Mouse (Mus musculus): ENCODE data around the gene Dock2. TPM values are rescaled to one million over a fixed set of nuclear protein-coding genes. Genes with fewer than 3 reads are reported as not detected.

The Dock2 gene
- polyA plus RNA-seq, 1 experiment from 2014 or later = 0.66 TPM

GRCm38 (mm10) chr11:34705108-34705446, 78.6 kb downstream of the Dock2 start:
- no peak overlapping the region for H3K27ac ChIP-seq
- no peaks in the 10 kb centered on the region for H3K9me3 ChIP-seq
- no peak for ATAC-seq (ENCODE audit: low FRiP score)
- no peaks in the 10 kb centered on the region for H3K36me3 ChIP-seq (replicated peaks)
- H3K27me3 ChIP-seq = no peaks in the 10 kb centered on the region
- H3K4me1 ChIP-seq = no peaks in the 10 kb centered on the region
- WGBS = 66% methylated on average over 4 of the region's 4 CpGs
- H3K4me2 ChIP-seq = no peak overlapping the region
- no peak overlapping the region for H3K4me3 ChIP-seq (replicated peaks)
- no peak overlapping the region for H3K9ac ChIP-seq

DNA sequence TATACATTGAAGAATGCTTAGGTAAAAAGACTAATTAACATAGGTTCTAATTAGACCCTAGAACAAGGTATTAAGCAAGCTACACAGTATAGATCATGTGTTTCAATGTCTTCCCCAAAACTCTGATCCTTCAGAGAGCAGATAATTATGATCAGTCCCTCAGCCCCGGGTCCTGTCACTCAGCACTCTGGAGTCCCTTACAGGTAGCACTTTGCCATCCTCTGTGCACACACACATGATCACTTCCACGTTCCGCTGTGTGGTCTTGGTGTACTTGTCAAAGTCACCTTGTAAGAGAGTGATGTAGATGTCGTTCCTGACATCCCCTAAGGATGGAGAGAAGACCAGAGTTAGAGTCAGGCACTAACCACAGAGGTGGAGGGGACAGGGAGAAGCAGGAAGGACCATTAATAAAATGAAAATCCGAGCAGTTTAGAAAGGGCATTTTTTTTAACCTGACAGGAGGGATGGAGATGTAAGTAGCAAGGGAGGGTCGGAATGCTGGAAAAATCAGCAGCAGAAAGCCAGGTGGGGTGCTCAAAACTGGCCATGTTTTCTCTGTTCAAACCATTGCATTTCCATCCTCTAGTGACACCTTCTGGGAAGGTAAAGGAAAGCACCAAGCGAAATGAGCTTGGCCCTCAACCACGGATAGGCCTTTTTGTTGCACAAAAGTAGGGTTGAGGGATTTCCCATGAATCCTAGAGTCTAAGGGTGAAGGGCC, 79.1 kb downstream of the Dock2 start:
- Histone ChIP-seq H3K9ac (no peak overlapping the region), H3K27ac (no peak overlapping the region), H3K4me1 (no peaks in the 10 kb centered on the region), H3K4me3 (replicated peaks) (no peak overlapping the region), H3K4me2 (no peak overlapping the region), H3K36me3 (replicated peaks) (no peaks in the 10 kb centered on the region), H3K9me3 (no peaks in the 10 kb centered on the region), H3K27me3 (no peaks in the 10 kb centered on the region)
- 58% methylated on average over 8 of the region's 8 CpGs for WGBS
- no peak for ATAC-seq (ENCODE audit: low FRiP score)

- Histone ChIP-seq H3K4me1 (no peaks in the 10 kb centered on the region), H3K9ac (no peak overlapping the region), H3K4me3 (replicated peaks) (no peak overlapping the region), H3K27me3 (no peaks in the 10 kb centered on the region), H3K4me2 (no peak overlapping the region), H3K9me3 (no peaks in the 10 kb centered on the region), H3K36me3 (replicated peaks) (no peaks in the 10 kb centered on the region), H3K27ac (no peak overlapping the region)
- ATAC-seq (ENCODE audit: low FRiP score) = no peak
- 66% methylated on average over 6 of the region's 6 CpGs for WGBS
Observed at GRCm38 (mm10) chr11:34703851-34704250, 79.8 kb downstream of the Dock2 start.

DNA sequence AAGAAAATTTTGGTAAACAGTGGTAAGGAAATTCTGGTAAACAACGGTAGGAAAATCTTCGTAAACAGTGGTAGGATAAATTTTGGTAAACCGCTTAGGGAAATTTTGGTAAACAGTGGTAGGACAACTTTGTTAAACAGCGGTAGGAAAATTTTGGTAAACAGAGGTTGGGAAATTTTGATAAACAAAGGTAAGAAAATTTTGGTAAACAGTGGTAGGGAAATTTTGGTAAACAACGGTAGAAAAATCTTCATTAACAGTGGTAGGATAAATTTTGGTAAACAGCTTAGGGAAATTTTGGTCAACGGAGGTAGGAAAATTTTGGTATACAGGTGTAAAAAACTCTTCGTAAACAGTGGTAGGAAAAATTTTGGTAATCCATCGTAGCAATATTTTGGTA, 101.9 kb downstream of the Dock2 start:
- Histone ChIP-seq H3K27ac (no peak overlapping the region), H3K9ac (no peak overlapping the region), H3K4me2 (no peak overlapping the region), H3K27me3 (no peaks in the 10 kb centered on the region), H3K9me3 (no peaks in the 10 kb centered on the region), H3K4me3 (replicated peaks) (no peak overlapping the region), H3K36me3 (replicated peaks) (no peaks in the 10 kb centered on the region), H3K4me1 (no peaks in the 10 kb centered on the region)
- ATAC-seq (ENCODE audit: low FRiP score) = peak; percentile 58; the same call in 1 of the 2 replicates
- 50% methylated on average over 8 of the region's 8 CpGs for WGBS

GRCm38 (mm10) chr11:34544631-34545030, 239.1 kb downstream of the Dock2 start:
- H3K4me3 ChIP-seq (replicated peaks) = no peak overlapping the region
- H3K27me3 ChIP-seq = no peaks in the 10 kb centered on the region
- no peaks in the 10 kb centered on the region for H3K36me3 ChIP-seq (replicated peaks)
- no peak for ATAC-seq (ENCODE audit: low FRiP score)
- H3K9me3 ChIP-seq = peaks cover 7% of the 10 kb centered on the region
- H3K27ac ChIP-seq = no peak overlapping the region
- 73% methylated on average over 7 of the region's 7 CpGs for WGBS
- H3K4me2 ChIP-seq = no peak overlapping the region
- no peak overlapping the region for H3K9ac ChIP-seq
- no peaks in the 10 kb centered on the region for H3K4me1 ChIP-seq

- no peak overlapping the region for H3K27ac ChIP-seq
- no peaks in the 10 kb centered on the region for H3K9me3 ChIP-seq
- no peak overlapping the region for H3K9ac ChIP-seq
- H3K4me3 ChIP-seq (replicated peaks) = no peak overlapping the region
- no peaks in the 10 kb centered on the region for H3K27me3 ChIP-seq
- ATAC-seq (ENCODE audit: low FRiP score) = no peak
- H3K4me2 ChIP-seq = no peak overlapping the region
- 93% methylated on average over 10 of the region's 10 CpGs for WGBS
- no peaks in the 10 kb centered on the region for H3K4me1 ChIP-seq
- H3K36me3 ChIP-seq (replicated peaks) = no peaks in the 10 kb centered on the region
Observed at GRCm38 (mm10) chr11:34532131-34532530, 251.6 kb downstream of the Dock2 start.

GRCm38 (mm10) chr11:34530971-34531370, 252.7 kb downstream of the Dock2 start:
- no peak for ATAC-seq (ENCODE audit: low FRiP score)
- WGBS = 87% methylated on average over 3 of the region's 3 CpGs
- H3K4me2 ChIP-seq = no peak overlapping the region

GRCm38 (mm10) chr11:34528006-34528405, 255.7 kb downstream of the Dock2 start:
- Histone ChIP-seq H3K36me3 (replicated peaks) (no peaks in the 10 kb centered on the region), H3K9me3 (no peaks in the 10 kb centered on the region), H3K4me3 (replicated peaks) (no peak overlapping the region), H3K27me3 (no peaks in the 10 kb centered on the region), H3K4me2 (no peak overlapping the region), H3K27ac (no peak overlapping the region), H3K4me1 (no peaks in the 10 kb centered on the region), H3K9ac (no peak overlapping the region)
- no peak for ATAC-seq (ENCODE audit: low FRiP score)
- 94% methylated on average over 4 of the region's 4 CpGs for WGBS

More at GRCm38 (mm10) chr11:34530971-34531370, 252.7 kb downstream of the Dock2 start:
- no peak overlapping the region for H3K9ac ChIP-seq
- H3K4me3 ChIP-seq (replicated peaks) = no peak overlapping the region
- H3K27me3 ChIP-seq = no peaks in the 10 kb centered on the region
- no peaks in the 10 kb centered on the region for H3K4me1 ChIP-seq
- no peak overlapping the region for H3K27ac ChIP-seq
- H3K36me3 ChIP-seq (replicated peaks) = no peaks in the 10 kb centered on the region
- no peaks in the 10 kb centered on the region for H3K9me3 ChIP-seq

GRCm38 (mm10) chr11:34527238-34527637, 256.5 kb downstream of the Dock2 start:
- Histone ChIP-seq H3K9ac (no peak overlapping the region), H3K4me1 (no peaks in the 10 kb centered on the region), H3K4me3 (replicated peaks) (no peak overlapping the region), H3K27ac (no peak overlapping the region), H3K9me3 (no peaks in the 10 kb centered on the region), H3K36me3 (replicated peaks) (no peaks in the 10 kb centered on the region), H3K27me3 (no peaks in the 10 kb centered on the region), H3K4me2 (no peak overlapping the region)
- WGBS = 90% methylated on average over 5 of the region's 5 CpGs
- ATAC-seq (ENCODE audit: low FRiP score) = no peak

DNA sequence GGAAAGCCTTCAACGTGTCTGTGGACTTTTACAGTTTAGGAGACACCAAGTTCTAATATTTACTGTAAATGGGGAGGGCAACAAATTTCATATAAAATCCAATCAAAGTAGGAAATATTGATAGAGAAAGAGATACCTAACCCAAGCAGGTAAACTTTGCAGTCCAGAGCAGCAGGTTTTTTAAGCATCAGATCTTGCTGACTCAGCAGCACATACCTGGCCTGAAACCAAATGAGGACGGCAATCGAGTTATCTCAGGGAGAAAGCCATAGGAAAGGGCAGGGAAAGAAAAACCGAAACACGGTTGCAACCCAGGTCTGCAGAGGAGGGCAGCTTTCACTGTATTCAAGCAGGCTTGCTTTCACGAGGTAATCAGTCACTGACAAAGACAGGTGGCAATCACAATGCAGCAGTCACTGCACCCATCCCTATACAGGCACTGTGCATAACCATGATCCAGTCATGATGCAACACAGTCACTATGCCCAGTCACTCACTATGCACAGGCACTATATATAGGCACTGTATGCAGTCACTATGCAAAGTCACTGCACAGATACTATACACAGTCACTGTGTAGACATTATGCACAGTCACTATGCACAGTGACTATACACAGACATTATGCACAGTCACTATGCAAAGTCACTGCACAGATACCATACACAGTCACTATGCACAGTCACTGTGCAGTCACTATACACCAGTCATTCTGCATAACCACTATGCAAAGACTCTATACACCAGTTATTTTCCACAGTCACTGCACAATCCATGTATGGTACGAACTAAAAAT, 258.4 kb downstream of the Dock2 start:
- H3K36me3 ChIP-seq (replicated peaks) = no peaks in the 10 kb centered on the region
- no peak overlapping the region for H3K27ac ChIP-seq
- WGBS = 77% methylated on average over 7 of the region's 7 CpGs

GRCm38 (mm10) chr11:34524586-34524985, 259.1 kb downstream of the Dock2 start:
- H3K27ac ChIP-seq = no peak overlapping the region
- no peaks in the 10 kb centered on the region for H3K27me3 ChIP-seq
- H3K4me2 ChIP-seq = no peak overlapping the region
- no peaks in the 10 kb centered on the region for H3K36me3 ChIP-seq (replicated peaks)
- H3K9ac ChIP-seq = no peak overlapping the region
- H3K4me1 ChIP-seq = no peaks in the 10 kb centered on the region
- no peaks in the 10 kb centered on the region for H3K9me3 ChIP-seq
- no peak for ATAC-seq (ENCODE audit: low FRiP score)
- 88% methylated on average over 4 of the region's 4 CpGs for WGBS
- no peak overlapping the region for H3K4me3 ChIP-seq (replicated peaks)

More for the DNA sequence above, 258.4 kb downstream of the Dock2 start:
- no peak overlapping the region for H3K9ac ChIP-seq
- no peaks in the 10 kb centered on the region for H3K9me3 ChIP-seq
- H3K27me3 ChIP-seq = no peaks in the 10 kb centered on the region
- ATAC-seq (ENCODE audit: low FRiP score) = no peak
- no peak overlapping the region for H3K4me2 ChIP-seq
- no peaks in the 10 kb centered on the region for H3K4me1 ChIP-seq
- no peak overlapping the region for H3K4me3 ChIP-seq (replicated peaks)

GRCm38 (mm10) chr11:34518566-34518965, 265.1 kb downstream of the Dock2 start:
- no peak overlapping the region for H3K9ac ChIP-seq
- no peaks in the 10 kb centered on the region for H3K4me1 ChIP-seq
- H3K4me2 ChIP-seq = no peak overlapping the region
- H3K27me3 ChIP-seq = no peaks in the 10 kb centered on the region
- WGBS = 66% methylated on average over 5 of the region's 5 CpGs
- peak; percentile 65; the same call in 1 of the 2 replicates for ATAC-seq (ENCODE audit: low FRiP score)
- H3K36me3 ChIP-seq (replicated peaks) = no peaks in the 10 kb centered on the region
- no peak overlapping the region for H3K27ac ChIP-seq
- no peaks in the 10 kb centered on the region for H3K9me3 ChIP-seq
- H3K4me3 ChIP-seq (replicated peaks) = no peak overlapping the region

- ATAC-seq (ENCODE audit: low FRiP score) = no peak
- 49% methylated on average over 2 of the region's 2 CpGs for WGBS
- Histone ChIP-seq H3K36me3 (replicated peaks) (no peaks in the 10 kb centered on the region), H3K4me1 (no peaks in the 10 kb centered on the region), H3K9ac (no peak overlapping the region), H3K9me3 (no peaks in the 10 kb centered on the region), H3K27me3 (no peaks in the 10 kb centered on the region), H3K4me2 (no peak overlapping the region), H3K4me3 (replicated peaks) (no peak overlapping the region), H3K27ac (no peak overlapping the region)
Observed at GRCm38 (mm10) chr11:34516971-34517370, 266.7 kb downstream of the Dock2 start.

All from forebrain, embryonic 12.5 days (tissue).